Mouse (Mus musculus): Measurements from ENCODE around the gene Muc16. TPM values are rescaled to one million over a fixed set of nuclear protein-coding genes. Genes with fewer than 3 reads are reported as not detected.

The Muc16 gene
- polyA plus RNA-seq, 2 experiments = 0.30 to 0.39 TPM

- no peak for DNase-seq (ENCODE audit: low read depth in 3 of 3, low spot score in 3 of 3)
- no peaks in the 10 kb centered on the region for H3K4me1 ChIP-seq (replicated peaks; ENCODE audit: control insufficient read depth in 2 of 2, insufficient read depth in 2 of 2, low read length in 1 of 2)
- no peaks in the 10 kb centered on the region for H3K9me3 ChIP-seq (ENCODE audit: control insufficient read depth, low read length)
- no peak for TF ChIP-seq EP300 (IDR thresholded peaks at IDR 0.05; ENCODE audit: low read depth)
- no peak for TF ChIP-seq CTCF (IDR thresholded peaks at IDR 0.05; ENCODE audit: low read depth)
- no peak overlapping the region for H3K27ac ChIP-seq
- H3K27me3 ChIP-seq (ENCODE audit: control insufficient read depth, insufficient read depth, low read length) = no peaks in the 10 kb centered on the region
- H3K9ac ChIP-seq (replicated peaks) = no peak overlapping the region
- WGBS (ENCODE audit: insufficient replicate concordance) = 60% methylated on average over 3 of the region's 3 CpGs
- no peak overlapping the region for H3K4me3 ChIP-seq (ENCODE audit: insufficient read depth in 1 of 2, low read depth in 2 of 2, low read length in 2 of 2)
- no peak for ATAC-seq (ENCODE audit: insufficient read depth)
- H3K36me3 ChIP-seq (replicated peaks; ENCODE audit: control insufficient read depth, insufficient read depth, low read depth) = no peaks in the 10 kb centered on the region
- H3K4me2 ChIP-seq (ENCODE audit: low read depth) = no peak overlapping the region
Observed at GRCm38 (mm10) chr9:18467350-18467749, 207.0 kb downstream of the Muc16 start.

- H3K9ac ChIP-seq (replicated peaks) = no peak overlapping the region
- WGBS (ENCODE audit: insufficient replicate concordance) = 66% methylated on average over 4 of the region's 4 CpGs
- no peaks in the 10 kb centered on the region for H3K36me3 ChIP-seq (replicated peaks; ENCODE audit: control insufficient read depth, insufficient read depth, low read depth)
- no peak overlapping the region for H3K27ac ChIP-seq
- TF ChIP-seq CTCF (IDR thresholded peaks at IDR 0.05; ENCODE audit: low read depth) (no peak), EP300 (IDR thresholded peaks at IDR 0.05; ENCODE audit: low read depth) (no peak)
- no peak overlapping the region for H3K4me3 ChIP-seq (ENCODE audit: insufficient read depth in 1 of 2, low read depth in 2 of 2, low read length in 2 of 2)
- ATAC-seq (ENCODE audit: insufficient read depth) = no peak
- H3K27me3 ChIP-seq (ENCODE audit: control insufficient read depth, insufficient read depth, low read length) = no peaks in the 10 kb centered on the region
- no peaks in the 10 kb centered on the region; the same call in 1 of the 2 replicates for H3K9me3 ChIP-seq (ENCODE audit: control insufficient read depth, low read length)
- no peak for DNase-seq (ENCODE audit: low read depth in 3 of 3, low spot score in 3 of 3)
- no peaks in the 10 kb centered on the region for H3K4me1 ChIP-seq (replicated peaks; ENCODE audit: control insufficient read depth in 2 of 2, insufficient read depth in 2 of 2, low read length in 1 of 2)
- no peak overlapping the region for H3K4me2 ChIP-seq (ENCODE audit: low read depth)
Observed at GRCm38 (mm10) chr9:18456520-18456919, 217.8 kb downstream of the Muc16 start.

Small RNA genes lying within 50 kb of the gene (microRNA-seq; reads per million reads assigned to microRNA genes)
- not detected for gene Gm22854

Other genes starting within 250 kb of the Muc16 start
- not detected in 2 replicates for gene Mbd3l2, start 243.9 kb downstream of the Muc16 start, polyA plus RNA-seq (2012; rRNA removed)
- gene Mbd3l2, start 243.9 kb downstream of the Muc16 start, polyA plus RNA-seq (2014; fragmentation: Nextera tagmentation; extraction: Ambion mirVana) = not detected in 2 replicates
- 0.15 and 0.26 TPM in 2 replicates for gene Zfp558, start 196.3 kb downstream of the Muc16 start, polyA plus RNA-seq (2012; rRNA removed)
- 0.10 and 0.37 TPM in 2 replicates for gene Zfp558, start 196.3 kb downstream of the Muc16 start, polyA plus RNA-seq (2014; fragmentation: Nextera tagmentation; extraction: Ambion mirVana)
- not detected in 2 replicates for gene Mbd3l1, start 196.2 kb downstream of the Muc16 start, polyA plus RNA-seq (2012; rRNA removed)
- not detected in 2 replicates for gene Mbd3l1, start 196.2 kb downstream of the Muc16 start, polyA plus RNA-seq (2014; fragmentation: Nextera tagmentation; extraction: Ambion mirVana)
- gene Olfr24, start 89.5 kb upstream of the Muc16 start, polyA plus RNA-seq (2012; rRNA removed) = not detected in 2 replicates
- gene Olfr24, start 89.5 kb upstream of the Muc16 start, polyA plus RNA-seq (2014; fragmentation: Nextera tagmentation; extraction: Ambion mirVana) = not detected in 2 replicates
- gene Olfr828, start 145.0 kb upstream of the Muc16 start, polyA plus RNA-seq (2012; rRNA removed) = not detected in 2 replicates
- gene Olfr828, start 145.0 kb upstream of the Muc16 start, polyA plus RNA-seq (2014; fragmentation: Nextera tagmentation; extraction: Ambion mirVana) = not detected in 2 replicates
- gene Olfr829, start 180.4 kb upstream of the Muc16 start, polyA plus RNA-seq (2012; rRNA removed) = not detected in 2 replicates
- gene Olfr829, start 180.4 kb upstream of the Muc16 start, polyA plus RNA-seq (2014; fragmentation: Nextera tagmentation; extraction: Ambion mirVana) = not detected in 2 replicates
- gene Olfr830, start 200.2 kb upstream of the Muc16 start, polyA plus RNA-seq (2012; rRNA removed) = not detected in 2 replicates
- not detected in 2 replicates for gene Olfr830, start 200.2 kb upstream of the Muc16 start, polyA plus RNA-seq (2014; fragmentation: Nextera tagmentation; extraction: Ambion mirVana)